Mouse (Mus musculus) embryonic facial prominence, embryonic 15.5 days (tissue): ENCODE measurements around the gene Specc1. TPM values are rescaled to one million over a fixed set of nuclear protein-coding genes. Genes with fewer than 3 reads are reported as not detected.

Source experiments
- ATAC-seq: fragments of 200-750 bp; cut with Nextera tagmentation; 2 replicates; pipeline ENCODE4 v1.8.0; 2017; ENCODE audit warnings: low read depth, moderate TSS enrichment; ENCODE audit not compliant: insufficient number of reproducible peaks, low FRiP score, low TSS enrichment
- H3K27ac ChIP-seq: fragments of 300-500 bp; sonication (generic); replicated peaks from 2 replicates; pipeline ENCODE4 v1.5.1; 2015; ENCODE audit warnings: mild to moderate bottlenecking, inconsistent platforms
- H3K27me3 ChIP-seq: fragments of 300-500 bp; sonication (generic); 2 replicates; pipeline ENCODE4 v1.6.1; 2015; ENCODE audit warnings: inconsistent platforms
- H3K36me3 ChIP-seq: fragments of 300-500 bp; sonication (generic); 2 replicates; pipeline ENCODE4 v1.6.1; 2015; ENCODE audit warnings: mild to moderate bottlenecking, inconsistent platforms
- H3K4me1 ChIP-seq: fragments of 300-500 bp; sonication (generic); 2 replicates; pipeline ENCODE4 v1.6.1; 2015; ENCODE audit warnings: inconsistent platforms
- H3K4me2 ChIP-seq: fragments of 300-500 bp; sonication (generic); replicated peaks from 2 replicates; pipeline ENCODE4 v1.6.1; 2015; ENCODE audit warnings: mild to moderate bottlenecking, inconsistent platforms
- H3K4me3 ChIP-seq: fragments of 300-500 bp; sonication (generic); replicated peaks from 2 replicates; pipeline ENCODE4 v1.5.1; 2015; ENCODE audit warnings: mild to moderate bottlenecking, inconsistent platforms
- H3K9ac ChIP-seq: fragments of 300-500 bp; sonication (generic); 2 replicates; pipeline ENCODE4 v1.6.1; 2015; ENCODE audit warnings: inconsistent platforms
- H3K9me3 ChIP-seq: fragments of 300-500 bp; sonication (generic); replicated peaks from 2 replicates; pipeline ENCODE4 v1.6.1; 2016; ENCODE audit warnings: inconsistent platforms
- WGBS: fragments of 180-500 bp; shearing (Covaris S2); methylation state at CpG from one replicate; pipeline ENCODE4 v1.1.7; 2015; 5-methylcytosine and 5-hydroxymethylcytosine counted together
- polyA plus RNA-seq: library from polyadenylated mRNA; unstranded; fragments of >200 nt; fragmentation: Nextera tagmentation; extraction: Ambion mirVana; gene quantifications from 2 replicates; pipeline ENCODE4 v1.2.1, GENCODE M21; 2015

Gene Specc1
- polyA plus RNA-seq, 1 experiment from 2014 or later, result 10.8 TPM

DNA sequence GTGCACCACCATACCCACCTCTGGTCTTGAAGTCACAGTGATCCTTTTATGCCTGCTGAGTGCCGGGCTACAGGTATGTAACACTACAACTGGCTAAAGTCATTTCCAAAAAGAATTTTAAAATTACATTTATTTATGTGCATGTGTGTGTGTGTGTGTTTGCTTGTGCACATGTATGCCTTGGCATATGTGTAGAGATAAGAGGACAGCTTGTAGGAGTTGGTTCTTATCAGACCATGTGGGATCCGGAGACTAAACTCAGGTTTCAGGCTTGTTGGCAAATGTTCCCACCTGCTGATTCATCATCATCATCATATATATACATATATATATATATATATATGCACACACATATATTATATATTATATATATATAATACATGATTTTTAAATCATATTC is 12.3 kb downstream of the Specc1 start:
- H3K36me3 ChIP-seq, result no peaks in the 10 kb centered on the region
- no peak overlapping the region for H3K27ac ChIP-seq
- peaks cover 3% of the 10 kb centered on the region; the same call in 1 of the 2 replicates for H3K4me1 ChIP-seq
- 91% methylated on average over 2 of the region's 2 CpGs for WGBS
- no peaks in the 10 kb centered on the region for H3K9me3 ChIP-seq
- no peak for ATAC-seq
- H3K9ac ChIP-seq, result no peak overlapping the region
- H3K27me3 ChIP-seq, result no peaks in the 10 kb centered on the region
- H3K4me3 ChIP-seq, result no peak overlapping the region
- H3K4me2 ChIP-seq, result no peak overlapping the region

DNA sequence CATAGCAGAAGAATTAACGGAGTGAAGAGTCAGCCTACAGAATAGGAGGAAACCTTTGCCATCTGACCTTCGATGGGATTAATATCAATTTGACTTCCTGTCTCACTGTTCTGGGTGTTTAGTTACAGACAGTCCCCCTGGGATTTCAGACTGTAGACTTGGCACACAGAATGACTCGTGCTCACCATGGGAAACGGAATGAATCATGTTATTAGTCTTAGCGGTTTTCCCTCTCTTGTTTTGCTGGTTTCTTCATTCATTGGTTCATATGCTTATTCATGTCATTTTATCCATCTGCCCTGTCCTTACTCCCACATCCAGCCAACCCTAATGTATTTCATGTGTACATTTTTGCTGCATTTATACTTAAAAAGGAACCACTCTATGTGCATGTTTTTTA is 14.3 kb downstream of the Specc1 start:
- no peak overlapping the region for H3K4me3 ChIP-seq
- WGBS, result 33% methylated on average over 5 of the region's 5 CpGs
- no peak overlapping the region for H3K4me2 ChIP-seq

DNA sequence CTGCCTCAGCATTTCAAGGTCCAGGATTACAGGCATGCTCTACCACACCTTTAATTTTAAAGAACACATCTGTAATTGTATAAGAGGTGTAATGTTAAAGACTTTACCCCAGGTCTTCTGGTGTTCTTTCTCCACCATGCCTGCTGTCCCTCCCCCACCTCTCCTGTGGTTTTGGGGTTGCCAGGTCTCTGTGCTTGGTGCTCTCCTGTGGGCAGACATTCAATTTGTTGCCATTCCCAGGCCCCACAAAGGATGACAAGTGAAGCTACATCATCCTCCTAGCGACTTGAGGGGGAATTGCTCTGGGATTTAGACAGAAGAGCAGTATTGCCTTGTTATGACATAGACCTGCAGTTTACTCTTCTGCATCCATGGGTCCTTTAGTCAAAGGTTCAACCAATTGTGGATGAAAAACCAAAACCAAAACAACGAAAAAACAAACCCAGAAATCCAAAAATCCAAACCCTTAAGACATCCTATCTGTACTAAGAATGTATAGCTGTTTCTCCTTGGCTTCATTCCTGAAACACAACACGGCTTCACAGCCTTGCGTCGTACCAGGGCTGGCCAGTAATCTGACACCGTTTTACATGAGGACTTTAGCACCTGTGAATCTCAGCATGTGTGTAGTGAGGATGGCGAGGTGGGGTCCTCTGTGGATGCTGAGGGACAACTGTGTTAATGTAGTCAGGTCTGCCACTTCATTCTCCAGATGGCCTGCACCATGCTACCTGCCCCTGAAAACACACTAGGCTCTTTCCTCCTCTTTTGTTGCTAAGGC is 15.1 kb downstream of the Specc1 start:
- H3K27me3 ChIP-seq, result no peaks in the 10 kb centered on the region
- 37% methylated on average over 7 of the region's 7 CpGs for WGBS
- H3K4me2 ChIP-seq, result no peak overlapping the region
- H3K4me1 ChIP-seq, result peaks cover 3% of the 10 kb centered on the region; the same call in 1 of the 2 replicates
- no peak overlapping the region for H3K9ac ChIP-seq
- no peaks in the 10 kb centered on the region for H3K36me3 ChIP-seq
- H3K9me3 ChIP-seq, result no peaks in the 10 kb centered on the region
- no peak overlapping the region for H3K27ac ChIP-seq
- ATAC-seq, result no peak
- H3K4me3 ChIP-seq, result no peak overlapping the region

More for the DNA sequence above, 14.3 kb downstream of the Specc1 start:
- H3K9ac ChIP-seq, result no peak overlapping the region
- no peak for ATAC-seq
- no peaks in the 10 kb centered on the region for H3K36me3 ChIP-seq
- H3K27me3 ChIP-seq, result no peaks in the 10 kb centered on the region
- H3K9me3 ChIP-seq, result no peaks in the 10 kb centered on the region
- no peak overlapping the region for H3K27ac ChIP-seq
- H3K4me1 ChIP-seq, result peaks cover 3% of the 10 kb centered on the region; the same call in 1 of the 2 replicates

DNA sequence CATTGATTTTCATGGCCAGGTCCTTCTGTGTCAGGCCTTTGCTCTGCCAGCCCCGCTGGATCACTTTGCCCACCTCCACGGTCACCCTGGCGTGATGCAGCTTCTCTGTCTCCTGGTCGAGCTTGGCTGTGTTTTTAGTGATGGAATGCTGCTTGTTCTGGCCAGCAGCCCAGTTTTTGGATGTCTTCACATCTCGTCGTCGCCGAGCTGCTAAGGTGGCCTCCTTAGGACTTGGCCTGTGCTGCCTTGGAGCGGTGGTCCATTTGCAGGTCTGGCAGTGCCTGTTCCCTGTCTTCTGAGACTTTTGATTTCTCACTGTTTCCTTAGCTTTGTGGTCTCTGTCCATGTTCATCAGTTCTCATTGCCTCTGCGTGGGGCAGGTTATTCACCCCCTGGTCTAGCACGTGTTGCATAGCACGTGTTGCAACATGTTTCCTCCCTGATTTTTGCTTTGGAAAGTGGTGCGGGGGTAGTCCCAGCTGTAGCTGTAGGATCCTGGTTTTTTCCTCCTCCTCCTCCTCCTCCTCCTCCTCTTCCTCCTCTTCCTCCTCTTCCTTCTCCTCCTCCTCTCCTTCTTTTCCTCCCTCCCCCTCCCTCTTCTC is 17.6 kb downstream of the Specc1 start:
- Histone ChIP-seq H3K4me2 (no peak overlapping the region), H3K9me3 (no peaks in the 10 kb centered on the region), H3K27ac (no peak overlapping the region), H3K9ac (no peak overlapping the region), H3K4me1 (peaks cover 3% of the 10 kb centered on the region; the same call in 1 of the 2 replicates), H3K36me3 (no peaks in the 10 kb centered on the region), H3K27me3 (no peaks in the 10 kb centered on the region), H3K4me3 (no peak overlapping the region)
- ATAC-seq, result no peak
- WGBS, result 52% methylated on average over 13 of the region's 13 CpGs

DNA sequence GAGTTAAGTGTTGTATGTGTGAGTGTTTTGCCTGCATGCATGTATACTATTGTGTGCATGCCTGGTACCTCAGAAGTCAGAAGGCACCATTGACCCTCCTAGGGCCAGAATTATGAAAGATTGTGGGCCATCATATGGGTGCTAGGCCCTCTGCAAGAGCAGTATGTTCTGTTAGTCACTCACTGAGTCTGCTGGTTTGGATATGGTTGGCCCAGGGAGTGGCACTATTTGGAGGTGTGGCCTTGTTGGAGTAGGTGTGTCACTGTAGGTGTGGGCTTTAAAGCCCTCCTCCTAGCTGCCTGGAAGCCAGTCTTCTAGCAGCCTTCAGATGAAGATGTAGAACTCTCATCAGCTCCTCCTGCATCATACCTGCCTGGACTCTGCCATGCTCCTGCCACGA is 19.2 kb downstream of the Specc1 start:
- Histone ChIP-seq H3K9ac (no peak overlapping the region), H3K9me3 (no peaks in the 10 kb centered on the region), H3K4me1 (peaks cover 3% of the 10 kb centered on the region; the same call in 1 of the 2 replicates), H3K36me3 (no peaks in the 10 kb centered on the region), H3K27ac (no peak overlapping the region), H3K4me3 (no peak overlapping the region), H3K27me3 (no peaks in the 10 kb centered on the region), H3K4me2 (no peak overlapping the region)
- WGBS, result 91% methylated on average over 1 of the region's 1 CpGs
- no peak for ATAC-seq

DNA sequence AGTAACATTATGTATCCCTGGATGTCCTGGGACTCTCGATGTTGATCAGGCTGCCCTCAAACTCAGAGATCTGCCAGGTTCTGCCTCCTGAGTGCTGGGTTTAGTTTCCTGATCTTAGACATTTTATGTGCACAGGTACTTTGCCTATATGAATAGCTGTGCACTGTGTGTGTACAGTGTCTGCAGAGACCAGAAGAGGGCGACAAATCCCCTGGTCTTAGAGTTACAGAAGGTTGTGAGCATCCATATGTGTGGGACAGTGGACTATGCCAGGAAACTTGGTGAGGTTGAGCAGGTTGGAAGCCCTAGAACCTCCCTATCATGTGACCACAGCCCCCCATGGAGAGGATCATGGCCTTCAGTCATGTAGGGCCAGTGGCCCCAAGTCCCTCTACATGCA is 24.7 kb downstream of the Specc1 start:
- Histone ChIP-seq H3K27me3 (no peaks in the 10 kb centered on the region), H3K4me3 (no peak overlapping the region), H3K27ac (no peak overlapping the region), H3K4me1 (no peaks in the 10 kb centered on the region), H3K36me3 (no peaks in the 10 kb centered on the region), H3K4me2 (no peak overlapping the region), H3K9ac (no peak overlapping the region), H3K9me3 (no peaks in the 10 kb centered on the region)
- 76% methylated on average over 2 of the region's 2 CpGs for WGBS
- no peak for ATAC-seq

DNA sequence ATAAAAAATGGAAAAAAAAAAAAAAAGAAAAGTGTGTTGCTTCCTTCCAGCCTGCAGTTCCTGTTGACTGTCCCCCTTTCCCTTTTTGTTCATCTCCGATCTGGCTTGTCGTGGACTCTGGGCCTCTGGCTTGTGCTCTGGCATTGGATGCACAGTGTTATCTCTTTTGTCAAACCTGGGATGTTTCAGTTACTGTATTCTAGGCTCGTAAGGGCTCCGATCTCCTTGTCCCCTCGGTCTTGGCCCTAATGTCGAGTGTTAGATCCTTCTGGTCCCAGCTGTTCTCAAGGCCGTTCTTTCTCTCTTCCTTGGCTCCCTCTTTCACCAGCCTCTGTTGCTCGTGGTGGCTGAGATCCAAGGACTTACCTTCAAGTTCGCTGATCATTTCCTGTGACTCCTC is 26.3 kb downstream of the Specc1 start:
- no peak overlapping the region for H3K9ac ChIP-seq
- no peak for ATAC-seq
- H3K4me1 ChIP-seq, result no peaks in the 10 kb centered on the region
- no peak overlapping the region for H3K4me2 ChIP-seq
- H3K36me3 ChIP-seq, result no peaks in the 10 kb centered on the region
- no peaks in the 10 kb centered on the region for H3K9me3 ChIP-seq
- H3K4me3 ChIP-seq, result no peak overlapping the region
- 78% methylated on average over 9 of the region's 9 CpGs for WGBS
- H3K27me3 ChIP-seq, result no peaks in the 10 kb centered on the region
- no peak overlapping the region for H3K27ac ChIP-seq

DNA sequence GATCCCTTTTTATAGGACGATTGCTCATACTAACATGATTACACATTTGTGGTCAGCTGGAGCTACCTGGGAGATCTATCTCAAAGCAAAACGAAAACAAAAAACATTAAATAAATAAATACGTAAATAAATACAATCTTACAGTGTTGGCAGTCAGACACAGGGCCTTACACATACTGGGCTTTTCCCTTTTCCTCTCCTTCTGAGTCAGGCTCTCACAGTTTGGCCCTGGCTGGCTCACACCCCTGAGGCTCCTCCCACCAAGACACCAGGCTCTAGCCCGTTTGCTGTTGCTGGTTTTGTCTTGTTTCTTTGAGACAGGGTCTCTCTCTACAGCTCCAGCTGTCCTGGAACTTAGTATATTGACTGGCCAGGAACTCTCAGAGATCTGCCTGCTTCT is 30.4 kb downstream of the Specc1 start:
- H3K4me3 ChIP-seq, result no peak overlapping the region
- ATAC-seq, result no peak
- 74% methylated on average over 4 of the region's 4 CpGs for WGBS
- no peak overlapping the region for H3K4me2 ChIP-seq
- no peaks in the 10 kb centered on the region for H3K36me3 ChIP-seq
- H3K27ac ChIP-seq, result no peak overlapping the region
- H3K27me3 ChIP-seq, result no peaks in the 10 kb centered on the region
- no peaks in the 10 kb centered on the region for H3K9me3 ChIP-seq
- no peak overlapping the region for H3K9ac ChIP-seq
- no peaks in the 10 kb centered on the region for H3K4me1 ChIP-seq

DNA sequence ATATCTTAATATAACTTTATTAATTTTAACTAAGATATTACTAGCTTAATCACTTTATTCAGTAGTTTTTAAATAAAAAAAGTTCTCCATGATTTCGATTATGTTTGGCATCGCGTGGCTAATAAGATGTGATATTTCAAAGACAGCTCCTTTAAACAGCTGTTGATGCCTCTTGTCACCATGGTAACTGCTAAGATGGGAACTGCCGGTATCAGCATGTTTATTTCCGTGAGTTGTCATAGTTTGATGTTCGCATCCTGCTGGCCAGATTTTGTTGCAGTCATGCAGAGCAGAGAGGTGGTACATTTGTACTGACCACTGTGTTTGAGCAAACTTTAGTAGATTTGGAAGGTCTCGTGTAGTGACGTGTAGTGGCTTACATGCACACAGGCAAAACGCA is 33.1 kb downstream of the Specc1 start:
- ATAC-seq, result no peak
- H3K36me3 ChIP-seq, result no peaks in the 10 kb centered on the region
- H3K27me3 ChIP-seq, result no peaks in the 10 kb centered on the region
- no peaks in the 10 kb centered on the region for H3K4me1 ChIP-seq
- H3K9ac ChIP-seq, result no peak overlapping the region
- H3K27ac ChIP-seq, result no peak overlapping the region
- no peaks in the 10 kb centered on the region for H3K9me3 ChIP-seq
- 67% methylated on average over 9 of the region's 9 CpGs for WGBS
- no peak overlapping the region for H3K4me3 ChIP-seq
- no peak overlapping the region for H3K4me2 ChIP-seq

DNA sequence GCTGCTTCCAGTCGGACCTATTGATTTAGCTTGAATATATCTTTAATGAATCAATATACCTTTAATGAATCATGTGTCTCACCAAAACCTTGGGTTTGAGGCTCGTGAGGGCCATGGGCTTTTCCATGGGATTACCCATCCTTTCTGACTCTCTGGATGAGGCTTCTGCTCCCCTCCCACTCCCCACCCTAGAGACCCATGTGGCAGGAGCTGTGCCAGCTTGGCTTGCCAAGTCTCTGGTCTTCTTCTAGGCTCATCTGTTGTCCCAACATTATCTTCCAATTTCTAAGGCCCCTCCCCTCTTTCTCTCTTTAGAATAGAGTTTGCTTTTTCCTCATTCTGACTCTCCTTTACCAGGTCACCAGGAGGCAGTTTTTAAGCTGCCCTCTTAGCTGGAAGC is 35.0 kb downstream of the Specc1 start:
- no peak overlapping the region for H3K4me2 ChIP-seq
- H3K9ac ChIP-seq, result no peak overlapping the region
- 74% methylated on average over 2 of the region's 2 CpGs for WGBS
- H3K27me3 ChIP-seq, result no peaks in the 10 kb centered on the region
- H3K4me1 ChIP-seq, result no peaks in the 10 kb centered on the region
- no peak for ATAC-seq
- no peak overlapping the region for H3K27ac ChIP-seq
- H3K36me3 ChIP-seq, result no peaks in the 10 kb centered on the region
- no peaks in the 10 kb centered on the region for H3K9me3 ChIP-seq
- H3K4me3 ChIP-seq, result no peak overlapping the region

DNA sequence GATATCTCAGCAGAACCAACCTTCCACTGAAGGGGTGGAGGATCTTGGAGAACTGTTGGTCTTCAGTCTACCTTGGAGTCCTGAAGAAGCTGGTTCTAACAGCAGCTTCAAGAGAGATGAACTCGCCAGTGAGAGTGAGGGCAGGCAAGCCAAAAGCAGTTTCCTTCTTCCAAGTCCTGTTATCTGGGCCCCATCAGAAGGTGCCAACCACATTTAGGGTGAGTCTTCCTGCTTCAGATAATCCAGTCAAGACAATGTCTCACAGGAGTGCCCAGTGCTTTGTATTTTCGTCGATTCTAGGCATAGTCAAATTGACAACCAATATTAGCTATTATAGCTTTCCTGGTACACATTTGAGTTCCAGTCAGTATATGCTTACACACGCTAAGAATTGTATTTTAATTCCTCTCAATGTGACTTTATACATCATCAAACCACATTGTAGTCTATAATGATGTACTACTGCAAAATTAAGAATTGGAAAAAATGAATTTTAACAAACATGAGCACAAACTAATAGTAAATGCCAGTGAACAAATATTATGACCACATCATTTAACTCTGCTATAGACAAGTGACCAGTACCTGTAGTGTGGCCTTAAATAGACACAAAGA is 36.2 kb downstream of the Specc1 start:
- H3K36me3 ChIP-seq, result no peaks in the 10 kb centered on the region
- H3K27me3 ChIP-seq, result no peaks in the 10 kb centered on the region
- H3K9me3 ChIP-seq, result no peaks in the 10 kb centered on the region
- no peaks in the 10 kb centered on the region for H3K4me1 ChIP-seq
- ATAC-seq, result no peak
- whole genome bisulfite sequencing, result 86% methylated on average over 4 of the region's 4 CpGs
- H3K4me3 ChIP-seq, result no peak overlapping the region
- H3K4me2 ChIP-seq, result no peak overlapping the region
- H3K27ac ChIP-seq, result no peak overlapping the region
- no peak overlapping the region for H3K9ac ChIP-seq
